Mouse (Mus musculus): ENCODE measurements around the gene 1700003E16Rik. TPM values are rescaled to one million over a fixed set of nuclear protein-coding genes. Genes with fewer than 3 reads are reported as not detected.
A peak's percentile ranks its signal among the peaks of the same experiment; 100 is the strongest.

1700003E16Rik gene
- polyA plus RNA-seq, 1 experiment = not detected

DNA sequence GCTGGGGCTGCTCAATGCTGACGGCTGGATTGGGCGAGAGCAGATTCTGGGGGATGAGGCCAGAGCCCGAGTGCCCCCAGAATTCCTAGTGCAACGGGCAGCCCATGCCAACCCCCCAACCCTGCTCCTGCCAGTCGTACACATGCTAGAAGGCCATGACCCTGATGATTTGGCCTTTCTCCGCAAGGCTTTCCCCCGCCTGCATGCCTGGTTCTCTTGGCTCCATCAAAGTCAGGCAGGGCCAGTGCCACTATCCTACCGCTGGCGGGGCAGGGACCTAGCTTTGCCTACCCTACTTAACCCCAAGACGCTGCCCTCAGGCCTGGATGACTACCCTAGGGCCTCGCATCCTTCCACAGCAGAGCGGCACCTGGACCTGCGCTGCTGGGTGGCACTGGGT, 38.6 kb upstream of the 1700003E16Rik start:
- peaks cover 21% of the 10 kb centered on the region for H3K4me1 ChIP-seq (ENCODE audit: control insufficient read depth, insufficient read depth, low read length)
- no peak overlapping the region for H3K4me3 ChIP-seq (ENCODE audit: insufficient read depth, low read length)
- no peak for TF ChIP-seq CTCF (IDR thresholded peaks at IDR 0.05; ENCODE audit: low read depth, low read length)
- TF ChIP-seq POLR2A (IDR thresholded peaks at IDR 0.05; ENCODE audit: borderline replicate concordance, low read depth, low read length) = no peak
- H3K27ac ChIP-seq (ENCODE audit: insufficient read depth, low read depth, low read length) = no peak overlapping the region

DNA sequence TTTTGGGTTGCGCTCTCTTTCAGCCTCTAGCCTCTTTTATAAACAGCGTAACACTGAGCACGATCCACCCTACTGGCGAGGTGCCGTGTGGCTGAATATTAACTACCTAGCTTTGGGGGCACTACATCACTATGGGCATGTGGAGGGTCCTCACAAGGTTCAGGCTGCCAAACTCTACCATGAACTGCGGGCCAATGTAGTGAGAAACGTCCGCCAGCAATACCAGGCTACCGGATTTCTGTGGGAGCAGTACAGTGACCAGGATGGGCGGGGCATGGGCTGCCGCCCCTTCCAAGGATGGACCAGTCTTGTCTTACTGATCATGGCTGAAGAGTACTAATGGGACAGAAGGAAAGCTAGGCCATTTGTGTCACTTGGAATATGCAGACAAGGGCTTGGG, 37.8 kb upstream of the 1700003E16Rik start:
- Histone ChIP-seq H3K4me3 (ENCODE audit: insufficient read depth, low read length) (no peak overlapping the region), H3K27ac (ENCODE audit: insufficient read depth, low read depth, low read length) (no peak overlapping the region), H3K4me1 (ENCODE audit: control insufficient read depth, insufficient read depth, low read length) (peaks cover 21% of the 10 kb centered on the region)

DNA sequence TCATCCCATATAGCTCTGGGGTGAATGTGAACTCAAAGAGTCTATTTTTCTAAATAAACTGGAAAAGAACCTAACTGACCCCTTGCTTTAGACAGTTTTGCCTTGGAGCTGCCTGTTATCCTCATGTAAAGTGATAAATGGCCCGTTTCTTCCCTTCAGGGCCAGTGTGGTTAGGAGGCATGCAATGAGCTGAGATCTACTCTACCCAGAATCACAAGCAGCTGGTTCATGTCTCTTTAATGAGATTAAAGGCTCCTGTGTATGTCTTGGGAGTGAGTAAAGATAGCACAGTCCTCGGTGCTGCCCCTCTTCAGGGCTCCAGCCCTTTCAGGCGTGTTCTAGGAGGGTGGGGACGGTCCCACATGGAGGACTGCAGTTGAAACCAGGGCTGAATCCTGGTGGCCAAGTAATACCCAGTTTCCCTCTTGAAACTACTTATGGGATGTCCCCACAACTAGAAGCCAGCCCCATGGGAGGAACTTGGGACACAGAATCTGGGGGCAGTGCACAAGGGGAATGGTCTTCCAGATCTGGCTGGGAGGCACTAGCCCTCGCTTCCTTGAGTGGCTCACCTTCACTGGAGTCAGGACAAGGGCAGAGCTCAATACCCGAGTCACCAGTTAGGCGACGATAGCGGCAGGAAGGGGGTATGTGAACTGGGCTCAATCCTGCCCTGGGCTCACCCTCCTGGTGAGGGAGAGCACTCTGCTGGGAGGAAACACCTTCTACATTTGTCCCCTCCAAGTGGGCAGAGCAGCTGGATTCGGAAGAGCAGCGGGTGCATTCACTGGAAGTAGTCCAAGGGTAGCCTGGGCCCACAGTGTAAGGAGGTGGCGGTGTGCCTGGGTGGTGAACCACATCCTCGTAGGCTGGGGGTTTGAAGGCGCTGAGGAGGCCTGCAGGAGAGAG, 37.1 kb upstream of the 1700003E16Rik start:
- Histone ChIP-seq H3K4me3 (ENCODE audit: insufficient read depth, low read length) (no peak overlapping the region), H3K27ac (ENCODE audit: insufficient read depth, low read depth, low read length) (no peak overlapping the region), H3K4me1 (ENCODE audit: control insufficient read depth, insufficient read depth, low read length) (peaks cover 22% of the 10 kb centered on the region)
- TF ChIP-seq CTCF (IDR thresholded peaks at IDR 0.05; ENCODE audit: low read depth, low read length) (no peak), POLR2A (IDR thresholded peaks at IDR 0.05; ENCODE audit: borderline replicate concordance, low read depth, low read length) (no peak)

More for the DNA sequence above, 37.8 kb upstream of the 1700003E16Rik start:
- TF ChIP-seq POLR2A (IDR thresholded peaks at IDR 0.05; ENCODE audit: borderline replicate concordance, low read depth, low read length) = no peak
- TF ChIP-seq CTCF (IDR thresholded peaks at IDR 0.05; ENCODE audit: low read depth, low read length) = no peak

DNA sequence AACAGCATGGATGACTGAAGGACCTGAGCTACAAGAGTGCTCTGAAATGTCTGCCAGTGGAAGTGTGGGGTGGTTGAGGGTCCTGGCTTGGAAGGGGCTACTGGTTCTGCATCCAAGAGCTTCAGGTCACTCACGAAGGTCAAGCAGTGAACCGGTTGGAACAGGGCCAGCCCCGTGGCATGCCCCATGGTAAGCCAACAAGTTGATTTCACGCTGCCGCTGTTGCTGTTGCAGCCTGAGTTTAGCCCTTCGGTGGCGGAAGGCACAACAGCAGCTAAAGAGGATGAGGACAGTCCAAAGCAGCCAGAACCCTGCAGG, 36.5 kb upstream of the 1700003E16Rik start:
- TF ChIP-seq POLR2A (IDR thresholded peaks at IDR 0.05; ENCODE audit: borderline replicate concordance, low read depth, low read length) = no peak
- no peak for TF ChIP-seq CTCF (IDR thresholded peaks at IDR 0.05; ENCODE audit: low read depth, low read length)
- Histone ChIP-seq H3K4me3 (ENCODE audit: insufficient read depth, low read length) (no peak overlapping the region), H3K27ac (ENCODE audit: insufficient read depth, low read depth, low read length) (no peak overlapping the region), H3K4me1 (ENCODE audit: control insufficient read depth, insufficient read depth, low read length) (peaks cover 20% of the 10 kb centered on the region)

DNA sequence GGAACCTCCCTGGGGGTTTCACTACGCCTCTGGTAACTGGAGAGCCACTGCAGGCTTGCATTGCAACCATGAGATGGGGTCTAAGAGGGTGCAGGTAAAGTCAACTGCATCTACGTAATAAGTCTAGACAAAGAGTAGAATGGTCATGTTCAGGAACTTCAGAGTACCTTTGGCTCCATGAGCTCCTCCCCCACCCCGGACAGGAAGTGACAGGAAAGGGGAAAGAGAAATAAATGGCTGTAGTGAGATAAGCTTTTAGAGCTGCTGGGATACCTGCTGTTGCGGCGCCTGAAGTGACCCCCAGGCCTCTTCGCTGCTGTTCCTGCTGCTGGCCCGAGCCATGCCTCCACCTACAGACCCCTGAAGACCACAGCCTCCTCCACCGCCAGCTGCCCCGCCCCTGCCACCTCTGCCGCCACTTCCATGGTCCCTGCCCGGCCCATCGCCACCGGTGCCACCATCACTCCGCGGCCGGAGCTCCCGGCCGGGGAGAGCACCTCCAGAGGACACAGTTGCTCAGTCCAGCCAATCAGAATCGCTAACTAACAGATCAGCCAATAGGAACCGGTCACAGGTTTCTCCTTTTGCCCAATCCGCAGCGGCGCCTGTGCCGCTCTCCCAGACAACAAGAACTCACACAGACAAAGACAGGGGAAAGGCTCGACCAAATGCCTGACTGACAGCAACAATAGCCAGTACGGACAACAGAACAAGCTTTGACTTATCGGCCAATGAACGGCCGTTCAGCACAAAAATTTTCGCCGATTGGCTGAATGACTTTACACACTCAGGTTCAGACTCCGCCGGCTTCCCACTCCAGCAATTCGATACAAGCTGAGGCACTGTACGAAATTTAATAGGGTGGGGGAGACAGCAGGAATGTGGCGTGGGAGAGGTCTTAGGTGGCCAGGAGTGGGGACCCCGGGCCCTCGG, 35.0 kb upstream of the 1700003E16Rik start, which contains the start of gene Wbp1:
Gene Wbp1, minus strand, starts transcription at position 630 of the 933 bp plus-strand sequence.
- TF ChIP-seq CTCF (IDR thresholded peaks at IDR 0.05; ENCODE audit: low read depth, low read length) (no peak), POLR2A (IDR thresholded peaks at IDR 0.05; ENCODE audit: borderline replicate concordance, low read depth, low read length) (no peak)
- H3K4me1 ChIP-seq (ENCODE audit: control insufficient read depth, insufficient read depth, low read length) = peaks cover 20% of the 10 kb centered on the region
- peak within 1 kb of the TSS; percentile 67 for H3K4me3 ChIP-seq (ENCODE audit: insufficient read depth, low read length)
- H3K27ac ChIP-seq (ENCODE audit: insufficient read depth, low read depth, low read length) = peak within 1 kb of the TSS; percentile 40

DNA sequence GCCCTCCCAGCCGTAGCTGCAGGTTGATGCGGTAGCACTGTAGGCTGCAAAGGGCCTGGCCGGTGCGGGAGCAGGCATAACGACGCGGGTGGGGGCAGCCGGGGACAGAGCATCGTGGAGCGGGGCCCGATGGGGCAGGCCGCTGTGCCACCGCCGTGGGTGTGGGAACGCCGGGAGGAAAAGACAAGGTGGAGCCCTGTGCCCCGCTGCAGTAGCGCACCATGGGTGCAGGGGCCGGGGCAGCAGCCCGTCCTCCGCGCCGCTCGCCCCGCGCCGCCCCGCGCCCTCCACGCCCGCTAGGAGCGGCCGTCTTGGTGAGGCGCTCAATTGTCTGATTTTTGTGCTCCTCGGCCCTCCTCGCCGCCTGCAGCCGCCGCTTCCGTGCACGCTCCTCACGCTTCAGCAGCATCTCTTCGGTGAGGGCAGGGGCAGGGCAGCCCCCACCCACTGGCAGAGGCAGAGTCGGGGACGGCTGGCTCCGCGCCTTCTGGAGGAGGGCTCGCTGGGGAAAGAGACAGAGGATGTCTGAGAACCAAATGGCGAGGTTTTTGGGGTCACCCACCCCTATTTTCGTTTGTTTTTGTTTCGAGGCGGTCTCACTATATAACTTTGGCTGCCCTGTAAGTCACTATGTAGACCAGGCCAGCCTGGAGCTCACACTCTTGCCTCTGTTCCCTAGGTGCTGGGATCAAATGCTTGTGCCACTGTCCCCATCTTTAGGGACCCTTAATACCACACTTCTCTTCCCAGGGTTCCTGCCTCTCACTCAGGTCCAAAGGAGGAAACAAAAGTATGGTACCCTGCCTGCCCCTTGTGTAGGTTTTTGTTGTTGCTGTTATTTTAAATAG, 34.1 kb upstream of the 1700003E16Rik start:
- H3K27ac ChIP-seq (ENCODE audit: insufficient read depth, low read depth, low read length) = peak overlapping the region; percentile 25; the same call in 1 of the 2 replicates
- H3K4me3 ChIP-seq (ENCODE audit: insufficient read depth, low read length) = peak overlapping the region; percentile 64
- peaks cover 13% of the 10 kb centered on the region for H3K4me1 ChIP-seq (ENCODE audit: control insufficient read depth, insufficient read depth, low read length)
- no peak for TF ChIP-seq POLR2A (IDR thresholded peaks at IDR 0.05; ENCODE audit: borderline replicate concordance, low read depth, low read length)
- TF ChIP-seq CTCF (IDR thresholded peaks at IDR 0.05; ENCODE audit: low read depth, low read length) = no peak

DNA sequence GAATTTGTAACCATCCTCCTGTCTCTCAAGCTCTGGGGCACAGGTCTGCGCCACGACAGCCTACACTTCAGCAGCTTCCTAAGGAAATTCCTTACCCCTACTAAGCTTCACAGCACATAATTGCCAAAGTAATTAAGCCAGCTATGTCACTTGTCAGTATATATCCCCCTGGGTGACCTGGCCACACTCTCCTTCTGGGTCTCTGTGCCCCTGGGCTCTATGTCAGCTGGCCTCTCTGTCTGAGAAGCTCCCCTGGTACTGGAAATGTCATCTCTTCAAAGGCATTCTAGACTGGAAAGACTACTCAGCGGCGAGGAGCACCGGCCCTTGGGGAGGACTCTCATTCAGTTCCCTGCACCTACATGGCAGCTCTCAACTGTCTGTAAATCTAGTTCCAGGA, 33.2 kb upstream of the 1700003E16Rik start:
- Histone ChIP-seq H3K4me1 (ENCODE audit: control insufficient read depth, insufficient read depth, low read length) (peaks cover 13% of the 10 kb centered on the region), H3K4me3 (ENCODE audit: insufficient read depth, low read length) (no peak overlapping the region), H3K27ac (ENCODE audit: insufficient read depth, low read depth, low read length) (no peak overlapping the region)

DNA sequence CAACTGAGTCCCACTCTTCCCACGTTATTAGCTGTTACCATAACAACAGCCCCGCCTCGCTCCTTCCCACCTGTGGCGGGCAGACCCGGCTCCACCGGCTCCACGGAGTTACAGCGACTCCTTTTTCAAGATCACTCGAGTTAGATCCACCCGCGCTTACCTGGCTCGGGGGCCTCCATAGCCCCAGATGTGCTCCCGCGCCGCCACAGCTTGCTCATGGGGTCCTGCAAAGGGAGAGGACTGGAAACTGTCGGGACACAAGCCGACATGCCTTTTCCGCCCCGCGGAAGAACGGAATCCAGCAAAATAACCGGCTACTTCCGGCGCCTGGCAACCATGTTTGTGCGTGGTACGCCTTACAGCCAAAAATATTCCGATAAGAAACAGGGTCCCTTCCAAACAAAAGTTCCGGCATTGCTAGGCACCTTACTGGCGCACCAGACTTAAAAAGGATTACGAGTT, 31.3 kb upstream of the 1700003E16Rik start:
- H3K4me1 ChIP-seq (ENCODE audit: control insufficient read depth, insufficient read depth, low read length) = peaks cover 9% of the 10 kb centered on the region
- H3K27ac ChIP-seq (ENCODE audit: insufficient read depth, low read depth, low read length) = 0 out of 2 replicates have a peak overlapping the region, but pooled peaks have one; percentile 22

More for the DNA sequence above, 33.2 kb upstream of the 1700003E16Rik start:
- no peak for TF ChIP-seq CTCF (IDR thresholded peaks at IDR 0.05; ENCODE audit: low read depth, low read length)
- no peak for TF ChIP-seq POLR2A (IDR thresholded peaks at IDR 0.05; ENCODE audit: borderline replicate concordance, low read depth, low read length)

DNA sequence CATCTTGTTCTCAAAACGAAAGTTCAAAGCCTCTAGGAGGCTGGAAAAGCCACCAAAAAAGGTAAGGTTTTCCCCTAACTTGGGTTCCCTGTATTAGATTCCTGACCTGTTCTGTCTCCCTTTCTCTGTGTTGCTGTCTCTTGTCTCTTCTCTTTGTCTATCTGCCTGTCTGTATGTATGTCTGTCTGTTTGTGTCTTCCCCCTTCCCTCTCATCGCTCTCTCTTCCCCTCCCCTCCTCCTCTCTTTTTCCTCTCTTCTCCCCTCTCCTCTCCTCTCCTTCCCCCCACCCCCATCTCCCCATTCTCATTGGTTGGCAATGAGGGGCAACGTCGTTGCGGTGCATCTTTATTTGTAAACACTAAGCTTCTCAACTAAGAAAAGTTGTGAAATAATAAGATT, 30.9 kb upstream of the 1700003E16Rik start, which contains the start of gene Ino80b:
Gene Ino80b, minus strand, starts transcription at position 101 of the 400 bp plus-strand sequence.
- H3K27ac ChIP-seq (ENCODE audit: insufficient read depth, low read depth, low read length) = 0 out of 2 replicates have a peak within 1 kb of the TSS, but pooled peaks have one; percentile 22
- TF ChIP-seq CTCF (IDR thresholded peaks at IDR 0.05; ENCODE audit: low read depth, low read length) (no peak), POLR2A (IDR thresholded peaks at IDR 0.05; ENCODE audit: borderline replicate concordance, low read depth, low read length) (no peak)
- peak within 1 kb of the TSS; percentile 85 for H3K4me3 ChIP-seq (ENCODE audit: insufficient read depth, low read length)
- H3K4me1 ChIP-seq (ENCODE audit: control insufficient read depth, insufficient read depth, low read length) = peaks cover 9% of the 10 kb centered on the region

More for the DNA sequence above, 31.3 kb upstream of the 1700003E16Rik start:
- peak overlapping the region; percentile 85 for H3K4me3 ChIP-seq (ENCODE audit: insufficient read depth, low read length)
- TF ChIP-seq POLR2A (IDR thresholded peaks at IDR 0.05; ENCODE audit: borderline replicate concordance, low read depth, low read length) (no peak), CTCF (IDR thresholded peaks at IDR 0.05; ENCODE audit: low read depth, low read length) (no peak)

All from bone marrow macrophage, adult 2 months (primary cell).